8 mouse cellular contexts compared by ENCODE assay signal in genomic region chr4:150272725-150273124, GRCm38 (mm10). TPM values are rescaled to one million over a fixed set of nuclear protein-coding genes. Genes with fewer than 3 reads are reported as not detected.
DNase-seq lines count a peak whose midpoint lies in the region; ATAC-seq and TF ChIP-seq lines count a peak whose summit lies in the region.

No protein-coding gene starts in this region.

- H3K27ac ChIP-seq in hindbrain, postnatal 0 days, result peak overlapping the region; percentile 66
- H3K27ac ChIP-seq in limb, embryonic 15.5 days, result peak overlapping the region; percentile 57; the same call in 1 of the 2 replicates
- no peak overlapping the region for H3K27ac ChIP-seq in midbrain, postnatal 0 days (ENCODE audit: low read depth, low read length)

- peaks cover 5% of the 10 kb centered on the region for H3K4me1 ChIP-seq in hindbrain, postnatal 0 days (ENCODE audit: insufficient read depth, low read length)
- peaks cover 29% of the 10 kb centered on the region for H3K4me1 ChIP-seq in limb, embryonic 15.5 days
- H3K4me1 ChIP-seq in midbrain, postnatal 0 days (ENCODE audit: insufficient read depth, low read length), result no peaks in the 10 kb centered on the region; the same call in 1 of the 2 replicates

- no peak overlapping the region for H3K4me2 ChIP-seq in hindbrain, postnatal 0 days (ENCODE audit: low read depth, low read length)
- 0 out of 2 replicates have a peak overlapping the region, but pooled peaks have one; percentile 12 for H3K4me2 ChIP-seq in limb, embryonic 15.5 days
- no peak overlapping the region for H3K4me2 ChIP-seq in midbrain, postnatal 0 days (ENCODE audit: low read depth, low read length, poor library complexity, severe bottlenecking)

- 4% methylated on average over 9 of the region's 9 CpGs for WGBS in hindbrain, postnatal 0 days
- WGBS in limb, embryonic 15.5 days, result 5% methylated on average over 9 of the region's 9 CpGs
- WGBS in midbrain, postnatal 0 days, result 8% methylated on average over 9 of the region's 9 CpGs

- 0 out of 2 replicates have a peak overlapping the region, but pooled peaks have one; percentile 9 for H3K9ac ChIP-seq in hindbrain, postnatal 0 days (replicated peaks; ENCODE audit: low read length)
- no peak overlapping the region for H3K9ac ChIP-seq in limb, embryonic 15.5 days
- peak overlapping the region; percentile 20; the same call in 1 of the 2 replicates for H3K9ac ChIP-seq in midbrain, postnatal 0 days (replicated peaks; ENCODE audit: low read length, poor library complexity, severe bottlenecking)

- no peaks in the 10 kb centered on the region for H3K9me3 ChIP-seq in hindbrain, postnatal 0 days (ENCODE audit: low read length)
- no peaks in the 10 kb centered on the region for H3K9me3 ChIP-seq in limb, embryonic 15.5 days
- H3K9me3 ChIP-seq in midbrain, postnatal 0 days (ENCODE audit: low read length), result no peaks in the 10 kb centered on the region

- no peak for TF ChIP-seq CTCF in hindbrain, postnatal 0 days (IDR thresholded peaks at IDR 0.05; ENCODE audit: low read depth)
- TF ChIP-seq CTCF in midbrain, postnatal 0 days (IDR thresholded peaks at IDR 0.05), result no peak

- H3K36me3 ChIP-seq in hindbrain, postnatal 0 days (ENCODE audit: insufficient read depth, low read length), result no peaks in the 10 kb centered on the region
- H3K36me3 ChIP-seq in limb, embryonic 15.5 days, result no peaks in the 10 kb centered on the region
- no peaks in the 10 kb centered on the region for H3K36me3 ChIP-seq in midbrain, postnatal 0 days (ENCODE audit: insufficient read depth, low read length)

- peak; percentile 71 for ATAC-seq in hindbrain, postnatal 0 days
- ATAC-seq in limb, embryonic 15.5 days (ENCODE audit: insufficient number of reproducible peaks, low FRiP score, low TSS enrichment, low read depth), result 0 out of 2 replicates have a peak, but pooled peaks have one; percentile 25
- ATAC-seq in midbrain, postnatal 0 days (ENCODE audit: low FRiP score), result no peak

- H3K4me3 ChIP-seq in hindbrain, postnatal 0 days (ENCODE audit: low read length), result no peak overlapping the region
- H3K4me3 ChIP-seq in limb, embryonic 15.5 days, result no peak overlapping the region; the same call in 1 of the 2 replicates
- H3K4me3 ChIP-seq in midbrain, postnatal 0 days (ENCODE audit: low read depth, low read length), result no peak overlapping the region

- H3K27me3 ChIP-seq in hindbrain, postnatal 0 days (ENCODE audit: insufficient read depth, low read length), result no peaks in the 10 kb centered on the region
- no peaks in the 10 kb centered on the region for H3K27me3 ChIP-seq in limb, embryonic 15.5 days
- no peaks in the 10 kb centered on the region for H3K27me3 ChIP-seq in midbrain, postnatal 0 days (ENCODE audit: insufficient read depth, low read length)

- peak; percentile 50 for DNase-seq in urinary bladder, postnatal 14 days (ENCODE audit: low spot score)
- no peak for DNase-seq in urinary bladder, postnatal 10 days (ENCODE audit: low spot score)
- DNase-seq in gastrocnemius, postnatal 10 days, result peak; percentile 27
- DNase-seq in hindbrain, postnatal 0 days (ENCODE audit: low spot score), result peak; percentile 74
- peak; percentile 79 for DNase-seq in midbrain, postnatal 0 days (ENCODE audit: low spot score)
- no peak for DNase-seq in right cerebral cortex, postnatal 36 days (ENCODE audit: low spot score in 2 of 2)
- DNase-seq in cerebellum, postnatal 36 days, result no peak

RNA-seq across cellular contexts. Expression of gene Rere, which starts 8.7 kb away (rescaled TPM):
- 10 to 100 TPM; 53.8 to 56.9 TPM for total RNA-seq in gastrocnemius, postnatal 10 days (2021)
- total RNA-seq in hindbrain, postnatal 0 days (2014; rRNA removed), result 31.2 and 32.9 TPM in 2 replicates
- polyA plus RNA-seq in hindbrain, postnatal 0 days (2015; fragmentation: Nextera tagmentation; extraction: Ambion mirVana), result 25.0 and 25.9 TPM in 2 replicates
- 18.4 and 19.7 TPM in 2 replicates for polyA plus RNA-seq in limb, embryonic 15.5 days (2015; fragmentation: Nextera tagmentation; extraction: Ambion mirVana)
- total RNA-seq in midbrain, postnatal 0 days (2014; rRNA removed), result 36.8 and 44.3 TPM in 2 replicates
- polyA plus RNA-seq in midbrain, postnatal 0 days (2015; fragmentation: Nextera tagmentation; extraction: Ambion mirVana), result 17.9 and 22.7 TPM in 2 replicates

RNA-seq across cellular contexts. Expression of gene Eno1, which starts 36.2 kb away (rescaled TPM):
- 100 to 1,000 TPM; 469 to 474 TPM for total RNA-seq in gastrocnemius, postnatal 10 days (2021)
- total RNA-seq in hindbrain, postnatal 0 days (2014; rRNA removed), result 538 and 549 TPM in 2 replicates
- polyA plus RNA-seq in hindbrain, postnatal 0 days (2015; fragmentation: Nextera tagmentation; extraction: Ambion mirVana), result 1,243 and 1,257 TPM in 2 replicates
- polyA plus RNA-seq in limb, embryonic 15.5 days (2015; fragmentation: Nextera tagmentation; extraction: Ambion mirVana), result 1,599 and 1,772 TPM in 2 replicates
- total RNA-seq in midbrain, postnatal 0 days (2014; rRNA removed), result 438 and 440 TPM in 2 replicates
- 1,069 and 1,129 TPM in 2 replicates for polyA plus RNA-seq in midbrain, postnatal 0 days (2015; fragmentation: Nextera tagmentation; extraction: Ambion mirVana)

Comparison
In these comparisons a context has a peak if more than half of its experiments do, and no peak if none do; other contexts are left out.
1. DNase-seq: peak in urinary bladder, postnatal 14 days (single experiment), gastrocnemius, postnatal 10 days (single experiment), hindbrain, postnatal 0 days (single experiment) and midbrain, postnatal 0 days (single experiment); none in urinary bladder, postnatal 10 days (single experiment), right cerebral cortex, postnatal 36 days (0 of 2) and cerebellum, postnatal 36 days (0 of 2).